ENCODE assay signal across 15 mouse cellular contexts in genomic region chr17:80796386-80796785, GRCm38 (mm10).
DNase-seq lines count a peak whose midpoint lies in the region; ATAC-seq lines count a peak whose summit lies in the region.
"Had no signal": no experiment of that assay in that cellular context is flagged by ENCODE, and none has a peak within 500 bp of the region (broad histone marks: within the 10 kb centered on the region; RNA-seq: fewer than 3 reads in every experiment).

No protein-coding gene starts in this region.

- no peak overlapping the region for H3K4me3 ChIP-seq in embryonic facial prominence, embryonic 15.5 days (replicated peaks)
- no peak overlapping the region for H3K4me3 ChIP-seq in embryonic facial prominence, embryonic 10.5 days
- no peak overlapping the region for H3K4me3 ChIP-seq in lung, embryonic 15.5 days
- H3K4me3 ChIP-seq: embryonic facial prominence, embryonic 13.5 days; erythroblast, embryonic 14.5 days; forebrain, embryonic 10.5 days; forebrain, embryonic 12.5 days had no signal

- H3K9me3 ChIP-seq in embryonic facial prominence, embryonic 15.5 days (replicated peaks), result no peaks in the 10 kb centered on the region
- no peaks in the 10 kb centered on the region for H3K9me3 ChIP-seq in embryonic facial prominence, embryonic 10.5 days
- no peaks in the 10 kb centered on the region for H3K9me3 ChIP-seq in lung, embryonic 15.5 days
- H3K9me3 ChIP-seq: embryonic facial prominence, embryonic 13.5 days; forebrain, embryonic 10.5 days; forebrain, embryonic 12.5 days had no signal

- H3K36me3 ChIP-seq in embryonic facial prominence, embryonic 15.5 days, result no peaks in the 10 kb centered on the region
- H3K36me3 ChIP-seq in embryonic facial prominence, embryonic 10.5 days (replicated peaks), result no peaks in the 10 kb centered on the region
- no peaks in the 10 kb centered on the region for H3K36me3 ChIP-seq in lung, embryonic 15.5 days
- H3K36me3 ChIP-seq: embryonic facial prominence, embryonic 13.5 days; forebrain, embryonic 10.5 days; forebrain, embryonic 12.5 days had no signal

- H3K4me1 ChIP-seq in embryonic facial prominence, embryonic 15.5 days, result peaks cover 31% of the 10 kb centered on the region
- peaks cover 15% of the 10 kb centered on the region for H3K4me1 ChIP-seq in embryonic facial prominence, embryonic 10.5 days
- peaks cover 28% of the 10 kb centered on the region for H3K4me1 ChIP-seq in lung, embryonic 15.5 days

- no peak overlapping the region for H3K9ac ChIP-seq in embryonic facial prominence, embryonic 15.5 days
- no peak overlapping the region for H3K9ac ChIP-seq in lung, embryonic 15.5 days
- H3K9ac ChIP-seq: embryonic facial prominence, embryonic 13.5 days; forebrain, embryonic 12.5 days had no signal

- no peak for DNase-seq in embryonic facial prominence, embryonic 10.5 days (ENCODE audit: low spot score)
- DNase-seq in lung, postnatal 14 days, result no peak
- peak; percentile 33 for DNase-seq in 3T3-L1 (ENCODE audit: low read depth, low spot score)
- DNase-seq in adrenal gland, adult 8-10 months, result no peak
- DNase-seq: adrenal gland, adult 2 months; adrenal gland, postnatal 14 days; adrenal gland, postnatal 36 days had no signal

- 62% methylated on average over 8 of the region's 8 CpGs for WGBS in embryonic facial prominence, embryonic 15.5 days
- WGBS in embryonic facial prominence, embryonic 10.5 days, result 70% methylated on average over 8 of the region's 8 CpGs
- WGBS in lung, embryonic 15.5 days, result 85% methylated on average over 8 of the region's 8 CpGs

- H3K27ac ChIP-seq in embryonic facial prominence, embryonic 15.5 days (replicated peaks), result peak overlapping the region; percentile 24
- no peak overlapping the region for H3K27ac ChIP-seq in embryonic facial prominence, embryonic 10.5 days (replicated peaks)
- H3K27ac ChIP-seq in lung, embryonic 15.5 days, result 0 out of 2 replicates have a peak overlapping the region, but pooled peaks have one; percentile 63
- H3K27ac ChIP-seq: embryonic facial prominence, embryonic 13.5 days; forebrain, embryonic 10.5 days; forebrain, embryonic 12.5 days had no signal

- no peak for ATAC-seq in embryonic facial prominence, embryonic 15.5 days (ENCODE audit: insufficient number of reproducible peaks, low FRiP score, low TSS enrichment, low read depth)
- ATAC-seq in lung, embryonic 15.5 days (ENCODE audit: borderline replicate concordance, extremely low read depth, low FRiP score, low TSS enrichment), result no peak
- ATAC-seq: forebrain, embryonic 14.5 days; forebrain, embryonic 16.5 days had no signal

- no peaks in the 10 kb centered on the region for H3K27me3 ChIP-seq in embryonic facial prominence, embryonic 15.5 days
- no peaks in the 10 kb centered on the region for H3K27me3 ChIP-seq in embryonic facial prominence, embryonic 10.5 days (replicated peaks; ENCODE audit: low read depth, poor library complexity, severe bottlenecking)
- H3K27me3 ChIP-seq in lung, embryonic 15.5 days, result no peaks in the 10 kb centered on the region
- H3K27me3 ChIP-seq: embryonic facial prominence, embryonic 13.5 days; forebrain, embryonic 12.5 days had no signal

- H3K4me2 ChIP-seq in embryonic facial prominence, embryonic 15.5 days (replicated peaks), result no peak overlapping the region
- no peak overlapping the region for H3K4me2 ChIP-seq in lung, embryonic 15.5 days
- H3K4me2 ChIP-seq: embryonic facial prominence, embryonic 13.5 days; forebrain, embryonic 12.5 days had no signal
